Mouse (Mus musculus): ENCODE results near the gene Hmmr. TPM values are rescaled to one million over a fixed set of nuclear protein-coding genes. Genes with fewer than 3 reads are reported as not detected.

The Hmmr gene
- polyA plus RNA-seq, 1 experiment from 2014 or later, result 54.1 TPM

GRCm38 (mm10) chr11:40754664-40755107 lies 21.5 kb upstream of the Hmmr start:
- H3K4me2 ChIP-seq (ENCODE audit: low read depth), result peak overlapping the region; percentile 83
- H3K4me3 ChIP-seq (ENCODE audit: low read depth, low read length), result peak overlapping the region; percentile 72
- H3K27ac ChIP-seq (ENCODE audit: low read depth, low read length), result peak overlapping the region; percentile 21; the same call in 1 of the 2 replicates
- H3K9me3 ChIP-seq (ENCODE audit: control insufficient read depth, low read length), result no peaks in the 10 kb centered on the region
- H3K36me3 ChIP-seq (ENCODE audit: control insufficient read depth, insufficient read depth, low read length), result no peaks in the 10 kb centered on the region
- 4% methylated on average over 19 of the region's 19 CpGs for WGBS
- no peaks in the 10 kb centered on the region for H3K4me1 ChIP-seq (ENCODE audit: control insufficient read depth, insufficient read depth, low read length)
- peak overlapping the region; percentile 71 for H3K9ac ChIP-seq (ENCODE audit: low read length)
- ATAC-seq (ENCODE audit: insufficient read depth, low FRiP score, low TSS enrichment), result no peak; the same call in 1 of the 2 replicates
- no peaks in the 10 kb centered on the region for H3K27me3 ChIP-seq (ENCODE audit: control insufficient read depth, insufficient read depth, low read length)
- no peak for DNase-seq (ENCODE audit: low spot score)

GRCm38 (mm10) chr11:40753836-40754235 lies 20.6 kb upstream of the Hmmr start:
- H3K4me1 ChIP-seq (ENCODE audit: control insufficient read depth, insufficient read depth, low read length), result no peaks in the 10 kb centered on the region
- no peak overlapping the region for H3K4me2 ChIP-seq (ENCODE audit: low read depth)
- ATAC-seq (ENCODE audit: insufficient read depth, low FRiP score, low TSS enrichment) (no peak), DNase-seq (ENCODE audit: low spot score) (no peak)
- H3K9ac ChIP-seq (ENCODE audit: low read length), result no peak overlapping the region
- no peak overlapping the region; the same call in 1 of the 2 replicates for H3K4me3 ChIP-seq (ENCODE audit: low read depth, low read length)
- no peak overlapping the region for H3K27ac ChIP-seq (ENCODE audit: low read depth, low read length)
- WGBS, result 83% methylated on average over 6 of the region's 6 CpGs
- H3K27me3 ChIP-seq (ENCODE audit: control insufficient read depth, insufficient read depth, low read length), result no peaks in the 10 kb centered on the region
- H3K36me3 ChIP-seq (ENCODE audit: control insufficient read depth, insufficient read depth, low read length), result no peaks in the 10 kb centered on the region
- no peaks in the 10 kb centered on the region for H3K9me3 ChIP-seq (ENCODE audit: control insufficient read depth, low read length)

GRCm38 (mm10) chr11:40747716-40748115 lies 14.5 kb upstream of the Hmmr start:
- ATAC-seq (ENCODE audit: insufficient read depth, low FRiP score, low TSS enrichment) (no peak), DNase-seq (ENCODE audit: low spot score) (no peak)
- no peak overlapping the region for H3K4me3 ChIP-seq (ENCODE audit: low read depth, low read length)
- no peak overlapping the region for H3K27ac ChIP-seq (ENCODE audit: low read depth, low read length)
- no peaks in the 10 kb centered on the region for H3K36me3 ChIP-seq (ENCODE audit: control insufficient read depth, insufficient read depth, low read length)
- H3K4me1 ChIP-seq (ENCODE audit: control insufficient read depth, insufficient read depth, low read length), result no peaks in the 10 kb centered on the region
- no peak overlapping the region for H3K9ac ChIP-seq (ENCODE audit: low read length)
- H3K27me3 ChIP-seq (ENCODE audit: control insufficient read depth, insufficient read depth, low read length), result no peaks in the 10 kb centered on the region
- H3K4me2 ChIP-seq (ENCODE audit: low read depth), result no peak overlapping the region
- no peaks in the 10 kb centered on the region for H3K9me3 ChIP-seq (ENCODE audit: control insufficient read depth, low read length)
- 63% methylated on average over 2 of the region's 2 CpGs for WGBS

GRCm38 (mm10) chr11:40746361-40746760 lies 13.1 kb upstream of the Hmmr start:
- Histone ChIP-seq H3K9ac (ENCODE audit: low read length) (no peak overlapping the region), H3K9me3 (ENCODE audit: control insufficient read depth, low read length) (no peaks in the 10 kb centered on the region), H3K27ac (ENCODE audit: low read depth, low read length) (no peak overlapping the region), H3K4me1 (ENCODE audit: control insufficient read depth, insufficient read depth, low read length) (no peaks in the 10 kb centered on the region), H3K27me3 (ENCODE audit: control insufficient read depth, insufficient read depth, low read length) (no peaks in the 10 kb centered on the region), H3K4me3 (ENCODE audit: low read depth, low read length) (no peak overlapping the region), H3K4me2 (ENCODE audit: low read depth) (no peak overlapping the region), H3K36me3 (ENCODE audit: control insufficient read depth, insufficient read depth, low read length) (no peaks in the 10 kb centered on the region)
- ATAC-seq (ENCODE audit: insufficient read depth, low FRiP score, low TSS enrichment) (no peak), DNase-seq (ENCODE audit: low spot score) (no peak)
- 89% methylated on average over 12 of the region's 12 CpGs for WGBS

GRCm38 (mm10) chr11:40744348-40744747 lies 11.1 kb upstream of the Hmmr start:
- DNase-seq (ENCODE audit: low spot score) (no peak), ATAC-seq (ENCODE audit: insufficient read depth, low FRiP score, low TSS enrichment) (no peak)
- Histone ChIP-seq H3K4me3 (ENCODE audit: low read depth, low read length) (no peak overlapping the region), H3K4me2 (ENCODE audit: low read depth) (no peak overlapping the region), H3K9ac (ENCODE audit: low read length) (no peak overlapping the region), H3K27ac (ENCODE audit: low read depth, low read length) (no peak overlapping the region), H3K27me3 (ENCODE audit: control insufficient read depth, insufficient read depth, low read length) (no peaks in the 10 kb centered on the region), H3K4me1 (ENCODE audit: control insufficient read depth, insufficient read depth, low read length) (no peaks in the 10 kb centered on the region), H3K9me3 (ENCODE audit: control insufficient read depth, low read length) (no peaks in the 10 kb centered on the region), H3K36me3 (ENCODE audit: control insufficient read depth, insufficient read depth, low read length) (no peaks in the 10 kb centered on the region; the same call in 1 of the 2 replicates)
- 85% methylated on average over 3 of the region's 3 CpGs for WGBS

- Histone ChIP-seq H3K9ac (ENCODE audit: low read length) (no peak overlapping the region), H3K9me3 (ENCODE audit: control insufficient read depth, low read length) (no peaks in the 10 kb centered on the region), H3K4me3 (ENCODE audit: low read depth, low read length) (no peak overlapping the region), H3K27me3 (ENCODE audit: control insufficient read depth, insufficient read depth, low read length) (no peaks in the 10 kb centered on the region), H3K4me2 (ENCODE audit: low read depth) (no peak overlapping the region), H3K27ac (ENCODE audit: low read depth, low read length) (no peak overlapping the region), H3K36me3 (ENCODE audit: control insufficient read depth, insufficient read depth, low read length) (peaks cover 6% of the 10 kb centered on the region; the same call in 1 of the 2 replicates), H3K4me1 (ENCODE audit: control insufficient read depth, insufficient read depth, low read length) (no peaks in the 10 kb centered on the region)
- 95% methylated on average over 12 of the region's 12 CpGs for WGBS
- ATAC-seq (ENCODE audit: insufficient read depth, low FRiP score, low TSS enrichment) (no peak), DNase-seq (ENCODE audit: low spot score) (no peak)
Measured at GRCm38 (mm10) chr11:40741605-40742262, 8.5 kb upstream of the Hmmr start.

- H3K4me1 ChIP-seq (ENCODE audit: control insufficient read depth, insufficient read depth, low read length), result peaks cover 6% of the 10 kb centered on the region; the same call in 1 of the 2 replicates
- H3K9ac ChIP-seq (ENCODE audit: low read length), result no peak overlapping the region
- peaks cover 7% of the 10 kb centered on the region for H3K36me3 ChIP-seq (ENCODE audit: control insufficient read depth, insufficient read depth, low read length)
- 91% methylated on average over 3 of the region's 3 CpGs for WGBS
- DNase-seq (ENCODE audit: low spot score) (no peak), ATAC-seq (ENCODE audit: insufficient read depth, low FRiP score, low TSS enrichment) (no peak)
- H3K9me3 ChIP-seq (ENCODE audit: control insufficient read depth, low read length), result no peaks in the 10 kb centered on the region
- no peak overlapping the region for H3K4me3 ChIP-seq (ENCODE audit: low read depth, low read length)
- no peaks in the 10 kb centered on the region for H3K27me3 ChIP-seq (ENCODE audit: control insufficient read depth, insufficient read depth, low read length)
- no peak overlapping the region for H3K27ac ChIP-seq (ENCODE audit: low read depth, low read length)
- no peak overlapping the region for H3K4me2 ChIP-seq (ENCODE audit: low read depth)
Measured at GRCm38 (mm10) chr11:40737369-40737768, 4.1 kb upstream of the Hmmr start.

- Histone ChIP-seq H3K27me3 (ENCODE audit: control insufficient read depth, insufficient read depth, low read length) (no peaks in the 10 kb centered on the region), H3K9me3 (ENCODE audit: control insufficient read depth, low read length) (no peaks in the 10 kb centered on the region), H3K4me1 (ENCODE audit: control insufficient read depth, insufficient read depth, low read length) (peaks cover 14% of the 10 kb centered on the region; the same call in 1 of the 2 replicates), H3K9ac (ENCODE audit: low read length) (peak overlapping the region; percentile 77), H3K4me2 (ENCODE audit: low read depth) (peak overlapping the region; percentile 76), H3K36me3 (ENCODE audit: control insufficient read depth, insufficient read depth, low read length) (peaks cover 7% of the 10 kb centered on the region), H3K27ac (ENCODE audit: low read depth, low read length) (no peak overlapping the region; the same call in 1 of the 2 replicates), H3K4me3 (ENCODE audit: low read depth, low read length) (peak overlapping the region; percentile 60)
- no peak for DNase-seq (ENCODE audit: low spot score)
- WGBS, result 6% methylated on average over 11 of the region's 11 CpGs
- ATAC-seq (ENCODE audit: insufficient read depth, low FRiP score, low TSS enrichment), result peak; percentile 3; the same call in 1 of the 2 replicates
Measured at GRCm38 (mm10) chr11:40734251-40734752, 1.1 kb upstream of the Hmmr start.

GRCm38 (mm10) chr11:40732997-40733338 lies 254 bp downstream of the Hmmr start:
- Histone ChIP-seq H3K4me3 (ENCODE audit: low read depth, low read length) (peak overlapping the region; percentile 60), H3K9me3 (ENCODE audit: control insufficient read depth, low read length) (no peaks in the 10 kb centered on the region), H3K27ac (ENCODE audit: low read depth, low read length) (no peak overlapping the region), H3K4me2 (ENCODE audit: low read depth) (peak overlapping the region; percentile 69), H3K36me3 (ENCODE audit: control insufficient read depth, insufficient read depth, low read length) (peaks cover 7% of the 10 kb centered on the region), H3K9ac (ENCODE audit: low read length) (peak overlapping the region; percentile 56), H3K4me1 (ENCODE audit: control insufficient read depth, insufficient read depth, low read length) (peaks cover 14% of the 10 kb centered on the region; the same call in 1 of the 2 replicates), H3K27me3 (ENCODE audit: control insufficient read depth, insufficient read depth, low read length) (no peaks in the 10 kb centered on the region)
- ATAC-seq (ENCODE audit: insufficient read depth, low FRiP score, low TSS enrichment) (no peak; the same call in 1 of the 2 replicates), DNase-seq (ENCODE audit: low spot score) (no peak)
- 1% methylated on average over 14 of the region's 14 CpGs for WGBS

Measured in neural tube, embryonic 11.5 days (tissue).